Mouse (Mus musculus) heart, adult 9 months (tissue): ENCODE measurements around the gene Zhx3.

ENCODE experiments used
- DNase-seq, 2 experiments: peaks; one replicate each; pipeline ENCODE4 v3.0.0; 2022; ENCODE audit warnings: low spot score in 2 of 2

The Zhx3 gene

GRCm38 (mm10) chr2:160882436-160882835, 9.6 kb upstream of the Zhx3 start:
- DNase-seq = no peak

GRCm38 (mm10) chr2:160881462-160882101, 8.8 kb upstream of the Zhx3 start:
- DNase-seq = no peak

GRCm38 (mm10) chr2:160880453-160881195, 7.8 kb upstream of the Zhx3 start, which contains the start of gene Lpin3:
Gene Lpin3, plus strand, starts transcription at chr2:160880670.
- peak; percentile 87 to 90 for DNase-seq

GRCm38 (mm10) chr2:160876115-160876514, 3.3 kb upstream of the Zhx3 start:
- no peak for DNase-seq

- DNase-seq = peak; percentile 49 to 80
Measured at GRCm38 (mm10) chr2:160874231-160874877, 1.6 kb upstream of the Zhx3 start.

GRCm38 (mm10) chr2:160872395-160872794, 403 bp downstream of the Zhx3 start:
- peak; percentile 64 to 71 for DNase-seq

GRCm38 (mm10) chr2:160871310-160871709, 1.5 kb downstream of the Zhx3 start:
- no peak for DNase-seq

GRCm38 (mm10) chr2:160869446-160869845, 3.4 kb downstream of the Zhx3 start:
- no peak for DNase-seq

GRCm38 (mm10) chr2:160865266-160865665, 7.5 kb downstream of the Zhx3 start:
- DNase-seq = no peak

- DNase-seq = no peak
Measured at GRCm38 (mm10) chr2:160864112-160864511, 8.7 kb downstream of the Zhx3 start.

- DNase-seq = no peak
Measured at GRCm38 (mm10) chr2:160860363-160860762, 12.4 kb downstream of the Zhx3 start.

GRCm38 (mm10) chr2:160856359-160857102, 16.3 kb downstream of the Zhx3 start:
- DNase-seq = no peak

GRCm38 (mm10) chr2:160854687-160855086, 18.1 kb downstream of the Zhx3 start:
- no peak for DNase-seq

- DNase-seq = no peak
Measured at GRCm38 (mm10) chr2:160850360-160850759, 22.4 kb downstream of the Zhx3 start.

GRCm38 (mm10) chr2:160849617-160850240, 23.1 kb downstream of the Zhx3 start:
- DNase-seq = no peak

- no peak for DNase-seq
Measured at GRCm38 (mm10) chr2:160848186-160848585, 24.6 kb downstream of the Zhx3 start.

- no peak for DNase-seq
Measured at GRCm38 (mm10) chr2:160847664-160848063, 25.1 kb downstream of the Zhx3 start.

- DNase-seq = no peak
Measured at GRCm38 (mm10) chr2:160840838-160841237, 32.0 kb downstream of the Zhx3 start.

GRCm38 (mm10) chr2:160810802-160811201, 62.0 kb downstream of the Zhx3 start:
- peak in 1 of 2 experiments; percentile 0 for DNase-seq

- peak in 1 of 2 experiments; percentile 0 for DNase-seq
Measured at GRCm38 (mm10) chr2:160810376-160810775, 62.4 kb downstream of the Zhx3 start.

- peak; percentile 79 to 83 for DNase-seq
Measured at GRCm38 (mm10) chr2:160806091-160806521, 66.7 kb downstream of the Zhx3 start.
